Mouse (Mus musculus): ENCODE results near the gene Thy1. TPM values are rescaled to one million over a fixed set of nuclear protein-coding genes. Genes with fewer than 3 reads are reported as not detected.

The Thy1 gene
- polyA plus RNA-seq, 1 experiment from 2014 or later, result 0.19 TPM

DNA sequence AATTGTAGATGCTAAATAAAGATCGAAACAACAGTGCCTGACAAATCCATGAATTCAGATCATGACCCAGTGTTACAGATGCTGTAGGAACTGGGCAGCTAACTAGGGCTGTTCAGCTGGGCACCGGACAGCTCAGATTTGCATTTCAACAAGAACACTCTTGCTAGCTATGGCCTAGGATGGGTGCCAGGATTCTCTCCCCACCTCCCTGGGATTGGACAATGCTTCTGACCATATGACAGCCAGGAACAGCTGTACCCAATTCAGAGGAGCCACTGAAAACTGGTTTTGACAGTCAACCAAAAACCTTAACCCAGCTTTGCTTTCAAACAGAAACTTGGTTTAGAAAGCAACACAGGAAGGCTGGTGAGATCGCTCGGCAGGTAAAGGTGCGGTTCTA, 26.9 kb upstream of the Thy1 start:
- 65% methylated on average over 5 of the region's 5 CpGs for WGBS (ENCODE audit: insufficient replicate concordance)

DNA sequence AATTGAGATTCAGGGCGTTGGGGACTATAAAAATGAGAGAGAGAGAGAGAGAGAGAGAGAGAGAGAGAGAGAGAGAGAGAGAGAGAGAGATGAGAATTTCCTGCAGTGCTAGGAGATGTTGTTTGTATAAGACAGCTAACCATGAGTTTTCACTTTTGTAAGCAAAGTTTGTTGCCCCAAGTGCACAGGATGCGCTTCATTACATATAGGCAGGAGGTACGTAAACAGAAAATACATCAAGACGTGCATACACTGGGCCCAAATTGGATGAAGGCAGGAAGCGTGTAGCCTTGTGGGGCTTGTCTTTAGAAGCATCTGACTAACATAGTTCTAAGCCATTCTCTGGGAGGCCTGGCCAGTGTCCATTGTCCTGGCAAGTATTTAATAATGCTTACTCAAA, 25.3 kb upstream of the Thy1 start:
- H3K9ac ChIP-seq, result no peak overlapping the region
- no peaks in the 10 kb centered on the region for H3K4me1 ChIP-seq
- no peaks in the 10 kb centered on the region for H3K27me3 ChIP-seq (replicated peaks)
- ATAC-seq, result no peak
- no peaks in the 10 kb centered on the region for H3K9me3 ChIP-seq (replicated peaks)
- 67% methylated on average over 5 of the region's 5 CpGs for WGBS (ENCODE audit: insufficient replicate concordance)
- no peaks in the 10 kb centered on the region for H3K36me3 ChIP-seq
- H3K4me3 ChIP-seq, result no peak overlapping the region
- no peak overlapping the region for H3K27ac ChIP-seq
- no peak overlapping the region for H3K4me2 ChIP-seq

More for the DNA sequence above, 26.9 kb upstream of the Thy1 start:
- no peak for ATAC-seq
- Histone ChIP-seq H3K9me3 (replicated peaks) (no peaks in the 10 kb centered on the region), H3K27me3 (replicated peaks) (no peaks in the 10 kb centered on the region), H3K4me3 (no peak overlapping the region), H3K4me1 (no peaks in the 10 kb centered on the region), H3K27ac (no peak overlapping the region), H3K4me2 (no peak overlapping the region), H3K9ac (no peak overlapping the region), H3K36me3 (no peaks in the 10 kb centered on the region)

DNA sequence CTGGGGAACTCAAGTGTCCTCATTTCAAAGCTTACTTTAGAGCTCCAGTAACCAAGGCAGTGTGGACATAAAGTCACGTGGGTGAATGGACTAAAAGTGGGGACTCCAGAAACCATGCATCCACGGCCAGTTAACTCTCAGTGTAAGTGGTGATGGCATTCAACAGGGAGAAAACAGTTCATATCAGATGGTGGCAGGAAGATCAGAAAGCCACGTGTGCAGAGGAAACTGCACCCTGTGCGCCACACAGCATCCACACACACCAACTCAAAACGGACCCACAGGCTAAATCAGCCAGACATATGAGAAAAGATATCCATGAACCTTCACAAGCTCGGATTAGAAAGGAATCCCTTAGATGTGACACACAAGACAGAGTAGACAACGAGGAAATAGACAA, 23.2 kb upstream of the Thy1 start:
- Histone ChIP-seq H3K4me3 (no peak overlapping the region), H3K27ac (no peak overlapping the region), H3K9ac (no peak overlapping the region), H3K27me3 (replicated peaks) (no peaks in the 10 kb centered on the region), H3K4me1 (no peaks in the 10 kb centered on the region), H3K4me2 (no peak overlapping the region), H3K9me3 (replicated peaks) (no peaks in the 10 kb centered on the region), H3K36me3 (no peaks in the 10 kb centered on the region)
- WGBS (ENCODE audit: insufficient replicate concordance), result 56% methylated on average over 7 of the region's 7 CpGs
- ATAC-seq, result no peak

DNA sequence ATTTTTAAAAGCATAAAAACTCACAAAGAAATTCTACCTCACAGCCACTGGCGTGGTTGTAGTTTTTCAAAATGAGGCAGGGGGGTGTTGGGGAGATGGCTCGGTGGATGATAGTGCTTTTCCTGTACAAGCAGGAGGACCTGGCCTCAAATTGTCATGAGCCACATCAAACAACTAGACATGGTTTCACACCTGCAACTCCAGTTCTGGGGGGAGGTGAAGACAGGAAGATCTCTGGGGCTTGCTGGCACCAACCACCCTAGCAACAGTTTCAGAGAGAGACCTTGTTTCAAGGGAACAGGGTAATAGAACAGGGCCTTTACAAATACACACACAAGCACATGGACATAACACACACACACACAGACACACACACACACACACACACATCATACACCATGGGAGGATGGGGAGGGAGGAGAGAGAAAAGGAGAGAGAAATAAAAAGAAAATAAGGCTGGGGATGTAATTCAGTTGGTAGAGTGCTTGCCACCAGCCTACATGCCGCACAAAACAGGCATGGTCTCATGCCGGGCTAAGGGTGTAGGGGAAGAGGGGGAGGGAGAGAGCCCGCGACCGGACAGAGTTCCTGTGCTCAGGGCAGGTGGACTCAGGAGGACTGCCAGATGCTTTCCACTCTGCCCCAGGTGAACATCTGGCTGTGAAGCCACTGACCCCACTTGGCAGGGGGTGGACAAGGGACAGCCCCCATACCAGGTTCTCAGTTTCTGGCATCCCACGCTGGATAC, 20.9 kb upstream of the Thy1 start:
- Histone ChIP-seq H3K4me2 (no peak overlapping the region), H3K4me1 (no peaks in the 10 kb centered on the region), H3K9me3 (replicated peaks) (no peaks in the 10 kb centered on the region), H3K9ac (no peak overlapping the region), H3K4me3 (no peak overlapping the region), H3K27ac (no peak overlapping the region), H3K36me3 (no peaks in the 10 kb centered on the region), H3K27me3 (replicated peaks) (no peaks in the 10 kb centered on the region)
- no peak for ATAC-seq
- 61% methylated on average over 8 of the region's 8 CpGs for WGBS (ENCODE audit: insufficient replicate concordance)

DNA sequence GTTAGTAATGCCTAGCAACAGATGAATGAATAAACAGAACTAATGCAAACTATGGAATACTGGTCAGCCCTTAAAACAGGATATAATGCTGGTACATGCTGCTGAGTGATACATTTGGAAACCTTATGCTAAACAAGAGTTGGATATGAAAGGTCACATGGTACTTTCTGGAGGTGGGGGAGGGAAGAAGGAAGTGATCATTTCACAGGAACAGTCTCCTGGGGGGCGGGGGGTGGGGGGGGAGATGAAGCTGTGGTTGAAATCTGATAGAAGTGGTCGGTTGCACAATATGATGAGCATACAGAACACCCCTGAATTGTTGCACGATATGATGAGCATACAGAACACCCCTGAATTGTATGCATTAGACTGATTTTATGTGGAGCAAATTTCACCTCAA, 19.1 kb upstream of the Thy1 start:
- Histone ChIP-seq H3K4me1 (no peaks in the 10 kb centered on the region), H3K27ac (no peak overlapping the region), H3K4me3 (no peak overlapping the region), H3K36me3 (no peaks in the 10 kb centered on the region), H3K9me3 (replicated peaks) (no peaks in the 10 kb centered on the region), H3K9ac (no peak overlapping the region), H3K27me3 (replicated peaks) (no peaks in the 10 kb centered on the region), H3K4me2 (no peak overlapping the region)
- no peak for ATAC-seq
- 37% methylated on average over 3 of the region's 3 CpGs for WGBS (ENCODE audit: insufficient replicate concordance)

DNA sequence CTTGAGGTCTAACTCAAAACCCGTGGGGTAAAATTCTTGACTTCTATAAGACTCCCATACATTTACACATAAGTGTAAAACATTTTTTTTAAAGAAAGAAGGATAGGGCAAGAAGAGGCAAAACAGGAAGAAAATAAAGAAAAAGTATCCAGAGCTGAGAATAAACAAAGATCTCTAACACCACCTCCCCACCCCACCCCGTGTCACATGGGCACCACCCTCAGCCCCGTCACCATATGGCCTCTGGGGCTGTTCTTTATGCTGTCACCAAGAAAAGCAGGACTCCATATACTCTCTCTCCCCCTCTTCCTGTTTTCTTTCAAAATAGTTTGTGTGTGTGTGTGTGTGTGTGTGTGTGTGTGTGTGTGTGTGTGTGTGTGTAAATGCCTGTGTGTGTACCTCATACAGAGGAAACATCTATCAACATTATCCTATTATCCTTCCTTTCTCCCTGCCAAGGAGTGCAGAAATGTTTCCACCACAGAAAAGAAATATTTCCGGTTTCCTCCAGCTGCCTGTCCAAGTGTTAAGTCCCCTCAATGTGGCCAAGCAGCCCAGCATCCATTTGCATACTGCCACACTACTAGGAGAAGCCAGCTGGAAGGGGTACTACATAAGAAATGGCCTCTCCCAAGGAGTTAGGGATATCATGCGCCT, 13.5 kb upstream of the Thy1 start:
- Histone ChIP-seq H3K27ac (no peak overlapping the region), H3K36me3 (no peaks in the 10 kb centered on the region), H3K4me3 (no peak overlapping the region), H3K4me1 (no peaks in the 10 kb centered on the region), H3K9me3 (replicated peaks) (no peaks in the 10 kb centered on the region), H3K4me2 (no peak overlapping the region), H3K9ac (no peak overlapping the region), H3K27me3 (replicated peaks) (no peaks in the 10 kb centered on the region)
- no peak for ATAC-seq
- WGBS (ENCODE audit: insufficient replicate concordance), result 35% methylated on average over 5 of the region's 5 CpGs

DNA sequence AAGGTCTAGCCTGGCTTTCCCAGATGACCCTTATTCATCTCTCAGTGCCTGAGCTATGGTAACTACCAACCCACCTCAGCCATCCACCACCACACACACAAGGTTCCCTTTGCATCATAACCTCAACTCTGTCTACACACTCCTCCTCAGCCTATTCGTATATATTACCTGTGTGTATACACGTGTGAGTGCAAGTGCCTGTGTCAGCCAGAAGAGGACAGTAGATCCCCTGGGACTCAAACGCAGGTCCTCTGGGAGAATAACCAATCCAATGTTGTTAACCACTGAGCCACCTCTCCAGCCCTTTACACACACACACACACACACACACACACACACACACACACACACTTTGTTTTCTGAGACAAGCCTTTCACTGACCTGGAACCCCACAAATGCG, 12.5 kb upstream of the Thy1 start:
- Histone ChIP-seq H3K36me3 (no peaks in the 10 kb centered on the region), H3K4me1 (no peaks in the 10 kb centered on the region), H3K27ac (no peak overlapping the region), H3K4me3 (no peak overlapping the region), H3K27me3 (replicated peaks) (no peaks in the 10 kb centered on the region), H3K9me3 (replicated peaks) (no peaks in the 10 kb centered on the region), H3K4me2 (no peak overlapping the region), H3K9ac (no peak overlapping the region)
- WGBS (ENCODE audit: insufficient replicate concordance), result 68% methylated on average over 4 of the region's 4 CpGs
- no peak for ATAC-seq

DNA sequence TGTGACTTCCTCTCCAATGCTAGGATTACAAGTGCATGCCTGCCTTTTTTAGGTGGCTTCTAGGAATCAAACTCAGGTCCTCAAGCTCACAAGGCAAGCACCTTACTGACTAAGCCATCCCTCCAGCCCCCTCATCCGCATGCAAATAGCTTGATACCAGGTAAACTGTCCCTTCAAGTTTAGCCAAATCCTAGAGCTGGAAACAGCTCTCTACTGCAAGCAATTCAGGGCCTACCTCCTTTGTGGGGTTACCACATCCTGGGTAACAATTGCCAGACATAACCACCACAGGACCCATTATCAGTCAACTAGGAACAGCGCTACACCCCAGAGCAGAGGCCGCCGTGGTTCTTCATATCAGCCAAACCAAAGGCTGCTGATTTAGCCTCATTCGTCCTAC, 12.1 kb upstream of the Thy1 start:
- no peak for ATAC-seq
- 35% methylated on average over 5 of the region's 5 CpGs for WGBS (ENCODE audit: insufficient replicate concordance)
- Histone ChIP-seq H3K4me3 (no peak overlapping the region), H3K36me3 (no peaks in the 10 kb centered on the region), H3K4me1 (no peaks in the 10 kb centered on the region), H3K9me3 (replicated peaks) (no peaks in the 10 kb centered on the region), H3K27ac (no peak overlapping the region), H3K4me2 (no peak overlapping the region), H3K9ac (no peak overlapping the region), H3K27me3 (replicated peaks) (no peaks in the 10 kb centered on the region)

DNA sequence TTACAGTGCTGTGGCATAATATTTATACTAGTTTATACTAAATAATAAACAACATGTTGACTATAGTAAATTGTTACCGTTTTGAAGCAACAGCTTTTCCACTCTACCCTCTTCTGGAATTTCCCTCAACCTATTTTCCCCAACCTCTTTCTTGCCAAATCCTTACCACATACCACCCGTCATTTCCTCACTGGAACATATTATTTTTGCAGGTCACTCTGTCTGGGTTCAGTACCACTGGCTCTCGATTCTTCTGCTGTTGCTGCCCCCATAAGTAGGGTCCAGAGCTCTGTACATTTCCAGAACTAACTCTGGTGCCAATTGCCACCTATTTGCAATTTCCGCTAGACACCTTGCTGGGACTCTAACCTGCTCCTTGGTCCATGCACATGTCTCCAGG, 11.2 kb upstream of the Thy1 start:
- 56% methylated on average over 4 of the region's 4 CpGs for WGBS (ENCODE audit: insufficient replicate concordance)
- H3K9ac ChIP-seq, result no peak overlapping the region
- H3K4me3 ChIP-seq, result no peak overlapping the region
- H3K9me3 ChIP-seq (replicated peaks), result no peaks in the 10 kb centered on the region
- H3K4me2 ChIP-seq, result no peak overlapping the region
- H3K4me1 ChIP-seq, result no peaks in the 10 kb centered on the region
- no peaks in the 10 kb centered on the region for H3K36me3 ChIP-seq
- ATAC-seq, result no peak
- H3K27ac ChIP-seq, result no peak overlapping the region
- H3K27me3 ChIP-seq (replicated peaks), result no peaks in the 10 kb centered on the region

DNA sequence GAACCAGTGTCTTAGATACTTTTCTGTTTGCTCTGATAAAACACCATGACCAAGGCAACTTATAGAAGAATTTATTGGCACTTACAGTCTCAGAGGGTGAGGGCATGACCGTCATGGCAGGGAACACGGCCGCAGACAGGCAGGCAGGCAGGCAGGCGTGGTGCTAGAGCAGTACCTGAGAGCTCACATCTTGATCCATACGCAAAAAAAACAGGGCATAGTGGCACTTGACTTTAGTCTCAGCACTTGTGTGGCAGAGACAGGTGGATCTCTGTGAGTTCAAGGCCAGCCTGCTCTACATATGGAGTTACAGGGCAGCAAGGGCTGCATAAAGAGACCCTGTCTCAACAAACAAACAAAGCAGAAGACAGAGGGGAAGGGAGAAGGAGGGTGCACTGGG, 9.9 kb upstream of the Thy1 start:
- Histone ChIP-seq H3K9me3 (replicated peaks) (no peaks in the 10 kb centered on the region), H3K9ac (no peak overlapping the region), H3K27ac (no peak overlapping the region), H3K4me2 (no peak overlapping the region), H3K4me1 (no peaks in the 10 kb centered on the region), H3K27me3 (replicated peaks) (0 out of 2 replicates have a peak, but pooled peaks cover under 1% of the 10 kb centered on the region), H3K4me3 (no peak overlapping the region), H3K36me3 (no peaks in the 10 kb centered on the region)
- 70% methylated on average over 5 of the region's 5 CpGs for WGBS (ENCODE audit: insufficient replicate concordance)
- no peak for ATAC-seq

DNA sequence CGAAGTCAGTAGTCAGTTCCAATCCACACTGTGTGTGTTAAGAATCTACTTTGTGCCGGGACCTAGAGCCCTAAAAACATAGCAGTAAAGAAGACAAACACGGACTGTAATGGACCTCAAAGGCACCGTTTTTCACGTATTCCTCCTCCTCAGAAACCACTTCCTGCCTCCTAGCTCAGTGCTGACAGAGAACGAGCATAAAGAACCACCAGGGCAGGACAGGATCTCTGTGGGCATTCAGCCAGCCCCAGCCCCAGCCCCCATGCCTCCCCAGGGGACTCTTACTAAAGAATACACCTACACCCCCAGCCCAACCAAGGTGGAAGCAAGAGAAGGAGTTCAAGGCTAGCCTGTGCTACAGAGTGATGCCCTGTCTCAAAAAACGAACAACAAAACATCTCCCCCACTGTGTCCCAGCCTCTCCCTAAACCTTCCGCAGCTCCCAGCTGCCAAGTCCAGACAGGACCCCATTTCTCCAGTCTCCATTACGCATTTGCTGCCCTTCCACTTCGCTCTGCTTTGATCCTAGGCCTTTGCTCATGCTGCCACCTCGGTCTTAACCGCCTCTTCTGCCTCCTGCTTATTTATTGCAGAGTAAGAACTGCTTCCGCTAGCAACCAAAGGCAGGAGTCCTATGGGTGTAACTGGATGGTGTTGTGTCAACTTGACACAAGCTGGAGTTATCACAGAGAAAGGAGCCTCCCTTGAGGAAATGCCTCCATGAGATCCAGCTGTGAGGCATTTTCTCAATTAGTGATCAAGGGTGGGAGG, 9.0 kb upstream of the Thy1 start:
- no peak overlapping the region for H3K9ac ChIP-seq
- no peak for ATAC-seq
- no peaks in the 10 kb centered on the region for H3K9me3 ChIP-seq (replicated peaks)
- no peaks in the 10 kb centered on the region for H3K36me3 ChIP-seq
- H3K27ac ChIP-seq, result no peak overlapping the region
- H3K4me1 ChIP-seq, result no peaks in the 10 kb centered on the region
- WGBS (ENCODE audit: insufficient replicate concordance), result 38% methylated on average over 13 of the region's 13 CpGs
- H3K27me3 ChIP-seq (replicated peaks), result 0 out of 2 replicates have a peak, but pooled peaks cover 6% of the 10 kb centered on the region
- no peak overlapping the region for H3K4me2 ChIP-seq
- no peak overlapping the region for H3K4me3 ChIP-seq

DNA sequence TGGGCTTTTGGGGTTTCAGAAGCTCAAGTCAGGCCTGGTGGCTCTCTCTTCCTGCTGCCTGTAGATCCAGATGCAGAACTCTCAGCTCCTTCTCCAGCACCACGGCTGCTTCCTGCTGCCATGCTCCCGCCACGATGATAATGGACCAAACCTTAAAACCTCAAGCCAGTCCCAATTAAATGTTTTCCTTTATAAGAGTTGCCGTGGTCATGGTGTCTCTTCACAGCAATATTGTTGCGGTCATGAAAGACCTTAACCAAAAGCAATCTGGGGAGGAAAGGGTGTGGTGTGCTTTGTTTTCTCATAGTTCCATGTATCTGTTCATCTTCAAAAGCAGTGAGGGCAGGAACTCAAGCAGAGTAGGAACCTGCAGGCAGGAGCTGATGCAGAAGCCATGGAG, 6.1 kb upstream of the Thy1 start:
- Histone ChIP-seq H3K4me1 (no peaks in the 10 kb centered on the region), H3K27ac (no peak overlapping the region), H3K9ac (no peak overlapping the region), H3K36me3 (no peaks in the 10 kb centered on the region), H3K4me2 (no peak overlapping the region), H3K27me3 (replicated peaks) (peaks cover 21% of the 10 kb centered on the region), H3K4me3 (no peak overlapping the region), H3K9me3 (replicated peaks) (no peaks in the 10 kb centered on the region)
- no peak for ATAC-seq
- WGBS (ENCODE audit: insufficient replicate concordance), result 79% methylated on average over 5 of the region's 5 CpGs

Data from liver, embryonic 12.5 days (tissue).